Mouse (Mus musculus): ENCODE measurements around the gene Pglyrp2.

DNA sequence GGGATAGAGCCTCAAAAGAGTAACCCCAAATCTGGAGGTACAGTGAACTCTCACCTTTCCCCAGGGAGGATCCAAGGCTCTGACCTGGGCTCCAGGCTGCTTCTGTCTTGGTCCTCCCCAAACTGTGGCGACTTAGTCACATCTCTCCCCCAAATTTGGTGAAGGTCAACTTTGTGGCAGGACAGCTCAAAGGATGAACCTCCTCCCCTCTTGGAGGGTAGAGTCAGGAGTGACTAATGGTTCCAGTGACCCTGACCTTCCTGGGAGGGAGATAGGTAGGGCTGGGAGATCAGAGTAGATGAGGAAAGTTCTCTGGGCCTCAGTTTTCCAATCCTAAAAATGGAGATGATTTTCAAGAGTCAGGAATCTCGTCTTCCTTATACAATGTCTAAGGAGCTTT, 45.2 kb downstream of the Pglyrp2 start:
- TF ChIP-seq CTCF (IDR thresholded peaks at IDR 0.05; ENCODE audit: borderline replicate concordance, control insufficient read depth, extremely low read depth, insufficient read depth, low read length, poor library complexity) (no peak), POLR2A (IDR thresholded peaks at IDR 0.05; ENCODE audit: control insufficient read depth, extremely low read depth, insufficient read depth, low read length, poor library complexity) (no peak)

Measured in thymus, adult 2 months (tissue).